Mouse (Mus musculus) CD4-positive, CD25-positive, alpha-beta regulatory T cell (primary cell): ENCODE measurements around the gene Plekhg6. TPM values are rescaled to one million over a fixed set of nuclear protein-coding genes. Genes with fewer than 3 reads are reported as not detected.

Source experiments
- polyA plus RNA-seq: library from polyadenylated mRNA; unstranded; fragments of 100-300 nt; shearing (Covaris generic); gene quantifications from one replicate; pipeline ENCODE4 v1.2.1, GENCODE M21; 2017

Plekhg6 gene
- polyA plus RNA-seq: 0.12 TPM

DNA sequence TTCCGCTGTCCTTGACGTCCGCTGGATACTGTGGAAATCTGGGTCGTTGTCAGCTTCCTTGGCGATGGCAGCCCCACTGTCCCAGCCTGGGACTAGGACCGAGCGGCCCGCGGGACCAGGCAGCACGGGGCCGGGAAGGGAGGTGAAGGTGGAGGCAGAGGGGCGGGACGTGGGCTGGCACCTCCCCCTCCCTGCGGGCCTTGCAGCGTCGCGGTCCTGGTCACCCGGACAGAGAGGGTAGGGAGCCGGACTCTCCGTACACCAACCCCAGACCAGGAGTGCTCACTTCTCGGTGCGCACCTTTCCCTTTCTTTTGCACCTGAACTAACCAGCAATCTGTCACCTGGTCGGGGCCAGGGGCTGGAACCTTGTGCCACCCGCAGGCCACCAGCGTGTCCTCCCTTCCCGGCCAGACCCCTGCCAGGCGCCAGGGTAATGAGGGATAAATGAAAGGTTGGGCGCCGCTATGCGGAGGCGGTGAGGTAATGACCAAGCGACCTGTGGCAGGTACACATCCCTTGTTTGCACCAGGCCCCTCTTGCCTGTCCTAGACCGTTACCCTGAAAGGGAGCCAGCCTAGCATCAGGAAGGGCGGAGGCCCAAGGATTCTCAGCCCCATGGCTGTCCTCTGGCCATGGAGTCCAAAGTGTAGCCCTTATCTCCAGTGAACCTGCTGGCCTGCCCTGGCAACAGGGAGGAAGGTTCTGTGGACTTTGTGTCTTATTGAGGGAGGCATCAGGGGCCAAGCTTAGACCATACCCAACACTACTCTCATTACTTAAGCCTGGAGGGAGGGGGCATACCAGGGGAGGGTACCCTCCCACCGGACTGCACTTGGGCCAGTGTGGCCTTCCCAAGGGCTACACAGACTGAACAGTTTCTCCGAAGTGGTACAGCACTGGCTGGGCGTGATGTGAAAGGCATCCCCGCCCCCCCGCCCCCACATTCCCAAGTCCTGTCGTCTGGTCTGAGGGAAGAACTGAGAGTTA is at the start of gene Plekhg6:
Plekhg6 (minus strand) TSS at position 422 of the 989 bp plus-strand sequence.

DNA sequence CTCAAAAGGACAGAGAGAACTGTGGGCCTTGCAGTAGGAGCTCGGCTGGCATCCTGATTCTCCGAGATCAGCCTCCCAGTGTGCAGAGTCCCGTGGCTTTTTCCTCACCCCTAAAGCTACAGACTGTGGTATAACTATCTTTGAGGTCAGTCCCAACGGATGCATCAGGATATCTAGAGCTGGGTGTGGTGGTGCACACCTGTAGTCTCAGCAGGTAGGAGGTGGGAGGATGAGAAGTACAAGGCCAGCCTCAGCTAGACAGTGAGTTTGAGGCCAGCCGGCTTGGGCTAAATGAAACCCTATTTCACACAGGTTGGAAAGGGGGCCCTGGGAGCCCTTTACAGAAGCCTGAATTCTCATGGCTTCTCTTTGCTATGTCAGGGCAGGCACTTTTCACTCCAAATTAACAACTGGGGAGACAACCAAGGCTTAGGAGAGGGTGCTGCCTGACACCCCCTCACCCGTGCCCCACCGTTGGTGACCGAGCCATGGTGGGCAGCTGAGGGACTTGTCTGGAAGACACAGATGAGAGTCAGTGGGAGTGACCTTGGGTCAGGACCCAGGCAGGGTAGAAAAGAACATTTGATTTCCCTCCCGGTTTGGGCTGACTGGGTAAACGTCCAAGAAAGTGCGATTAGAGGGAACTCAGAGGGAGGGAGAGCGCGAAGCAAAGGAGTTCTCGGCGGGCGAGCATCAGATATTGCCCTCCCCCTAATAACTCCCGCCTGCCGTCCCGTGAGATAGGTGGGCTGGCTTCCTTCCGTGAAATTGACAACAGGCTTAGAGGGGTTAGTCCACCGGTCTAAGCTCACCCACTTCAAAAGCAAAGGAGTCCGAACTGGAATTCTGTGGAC is 31.6 kb downstream of the Plekhg6 start, which contains the start of gene Tnfrsf1a:
Tnfrsf1a (plus strand) TSS at position 642 of the 854 bp plus-strand sequence.

DNA sequence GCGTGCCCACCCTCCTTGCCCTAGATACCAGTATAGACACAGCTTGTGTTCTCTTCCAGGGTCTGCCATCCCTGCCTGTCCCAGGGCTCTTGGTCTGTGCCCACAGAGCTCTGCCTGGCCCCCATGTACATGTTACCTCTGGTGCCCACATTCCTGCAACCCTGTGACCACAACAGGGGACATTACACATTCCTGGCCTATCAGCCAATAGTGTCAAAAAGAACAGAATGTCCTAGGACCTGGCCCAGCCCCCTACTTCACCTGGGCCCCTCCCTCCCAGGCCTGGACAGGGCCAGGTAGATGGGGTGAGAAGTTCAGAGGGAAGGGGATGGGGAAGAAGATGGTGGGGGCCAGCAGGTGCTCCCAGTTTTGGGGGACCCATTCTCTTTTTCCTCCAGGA is 60.3 kb downstream of the Plekhg6 start, which contains the start of gene Scnn1a:
Scnn1a (plus strand) TSS at position 337 of the 400 bp plus-strand sequence.

DNA sequence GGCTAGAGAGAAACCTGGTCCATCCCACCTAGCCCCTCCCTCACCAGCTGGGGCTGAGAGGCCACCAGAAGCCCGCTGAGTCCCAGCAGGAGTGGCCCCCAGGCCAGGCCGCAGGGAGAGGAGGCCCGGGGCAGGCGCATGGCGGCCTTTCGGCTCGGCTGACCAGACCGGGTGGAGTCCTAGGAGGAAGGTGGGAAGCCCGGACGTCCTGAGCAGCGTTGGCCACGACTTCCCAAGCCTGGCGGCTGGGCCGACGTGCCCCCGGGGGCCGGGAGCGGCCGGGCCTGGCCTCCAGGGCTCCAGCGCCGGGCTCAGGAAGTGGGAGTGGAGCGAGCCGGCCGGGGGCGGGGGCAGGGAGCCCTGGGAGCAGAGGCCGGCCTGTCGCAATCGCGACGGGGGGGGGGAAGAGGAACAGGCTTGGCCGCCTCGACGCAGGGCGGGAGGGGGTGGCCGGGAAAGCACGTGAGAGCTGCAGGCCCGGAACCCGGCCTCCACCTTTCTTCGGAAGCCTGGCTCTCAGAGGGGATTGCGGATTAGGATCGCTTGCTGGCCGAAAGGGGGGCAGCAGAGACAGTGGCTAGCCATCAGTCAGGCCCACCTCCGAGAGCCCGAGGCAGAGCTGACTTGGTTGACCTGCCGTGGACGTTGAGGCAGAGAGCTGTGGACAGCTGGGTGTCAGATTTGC is 66.9 kb downstream of the Plekhg6 start, which contains the start of gene Ltbr:
Ltbr (minus strand) TSS at position 340 of the 685 bp plus-strand sequence.

Other genes with a start within 250 kb of the Plekhg6 start
- 54.0 TPM for gene Nop2, start 248.9 kb downstream of the Plekhg6 start, polyA plus RNA-seq
- gene Iffo1, start 235.6 kb downstream of the Plekhg6 start, polyA plus RNA-seq: 24.0 TPM
- 231 TPM for gene Gapdh, start 214.3 kb downstream of the Plekhg6 start, polyA plus RNA-seq
- 23.5 TPM for gene Ncapd2, start 189.1 kb downstream of the Plekhg6 start, polyA plus RNA-seq
- gene Mrpl51, start 189.0 kb downstream of the Plekhg6 start, polyA plus RNA-seq: 89.7 TPM
- gene Vamp1, start 165.2 kb downstream of the Plekhg6 start, polyA plus RNA-seq: 56.3 TPM
- 105 TPM for gene Tapbpl, start 148.9 kb downstream of the Plekhg6 start, polyA plus RNA-seq
- 602 TPM for gene Cd27, start 143.8 kb downstream of the Plekhg6 start, polyA plus RNA-seq
- gene Tuba3a, start 94.8 kb downstream of the Plekhg6 start, polyA plus RNA-seq: 1.3 TPM
- 0.17 TPM for gene Ltbr, start 66.9 kb downstream of the Plekhg6 start, polyA plus RNA-seq
- 0.22 TPM for gene Scnn1a, start 60.1 kb downstream of the Plekhg6 start, polyA plus RNA-seq
- 40.9 TPM for gene Tnfrsf1a, start 31.4 kb downstream of the Plekhg6 start, polyA plus RNA-seq
- gene Cd9, start 114.0 kb upstream of the Plekhg6 start, polyA plus RNA-seq: 130 TPM
- 0.18 TPM for gene Vwf, start 166.0 kb upstream of the Plekhg6 start, polyA plus RNA-seq